Mouse (Mus musculus) lung, postnatal 0 days (tissue): ENCODE results near the gene Raver2. TPM values are rescaled to one million over a fixed set of nuclear protein-coding genes. Genes with fewer than 3 reads are reported as not detected.

Source experiments
- ATAC-seq: fragments of 200-750 bp; cut with Nextera tagmentation; 2 replicates; pipeline ENCODE4 v1.8.0; 2017; ENCODE audit warnings: moderate library complexity
- DNase-seq: peaks from one replicate; pipeline ENCODE4 v3.0.0-alpha.2; 2016; ENCODE audit warnings: low spot score
- H3K27ac ChIP-seq: fragments of 300-500 bp; sonication (generic); 2 replicates; pipeline ENCODE4 v1.5.1; 2014; ENCODE audit warnings: antibody characterized with exemption, mild to moderate bottlenecking, low read length, mixed read lengths
- H3K27me3 ChIP-seq: fragments of 300-500 bp; sonication (generic); replicated peaks from 2 replicates; pipeline ENCODE4 v1.6.1; 2014; ENCODE audit warnings: low read length, mixed read lengths; ENCODE audit not compliant: insufficient read depth
- H3K36me3 ChIP-seq: fragments of 300-500 bp; sonication (generic); 2 replicates; pipeline ENCODE4 v1.6.1; 2014; ENCODE audit warnings: low read length, mixed read lengths; ENCODE audit not compliant: insufficient read depth
- H3K4me1 ChIP-seq: fragments of 300-500 bp; sonication (generic); 2 replicates; pipeline ENCODE4 v1.6.1; 2014; ENCODE audit warnings: antibody characterized with exemption, low read depth, low read length, mixed read lengths; ENCODE audit not compliant: insufficient read depth
- H3K4me2 ChIP-seq: fragments of 300-500 bp; sonication (generic); replicated peaks from 2 replicates; pipeline ENCODE4 v1.6.1; 2014; ENCODE audit warnings: low read depth, mild to moderate bottlenecking, low read length, moderate library complexity, mixed read lengths
- H3K4me3 ChIP-seq: fragments of 300-500 bp; sonication (generic); 2 replicates; pipeline ENCODE4 v1.5.1; 2014; ENCODE audit warnings: low read depth, low read length
- H3K9ac ChIP-seq: fragments of 300-500 bp; sonication (generic); replicated peaks from 2 replicates; pipeline ENCODE4 v1.6.1; 2014; ENCODE audit warnings: low read depth, mild to moderate bottlenecking
- H3K9me3 ChIP-seq: fragments of 300-500 bp; sonication (generic); 2 replicates; pipeline ENCODE4 v1.6.1; 2016; ENCODE audit warnings: low read length, mixed read lengths
- CTCF ChIP-seq: IDR thresholded peaks from 2 replicates; pipeline ENCODE4 v1.5.1; 2016; ENCODE audit warnings: antibody characterized with exemption, mild to moderate bottlenecking
- EP300 ChIP-seq: IDR thresholded peaks from 2 replicates; pipeline ENCODE4 v1.6.1; 2016; ENCODE audit warnings: antibody characterized with exemption, mild to moderate bottlenecking, control low read depth
- WGBS: fragments of 180-500 bp; shearing (Covaris S2); extraction: QIAGEN DNeasy Blood & Tissue Kit; methylation state at CpG from one replicate; pipeline ENCODE4 v1.1.7; 2014; 5-methylcytosine and 5-hydroxymethylcytosine counted together
- polyA plus RNA-seq: library from polyadenylated mRNA; unstranded; fragments of >200 nt; fragmentation: Nextera tagmentation; extraction: Ambion mirVana; gene quantifications from 2 replicates; pipeline ENCODE4 v1.2.1, GENCODE M21; 2015

Raver2 gene
- polyA plus RNA-seq, 1 experiment from 2014 or later, result 13.0 TPM

- no peak overlapping the region for H3K9ac ChIP-seq
- ATAC-seq (no peak), DNase-seq (no peak)
- H3K4me2 ChIP-seq, result no peak overlapping the region
- no peaks in the 10 kb centered on the region for H3K9me3 ChIP-seq
- H3K4me3 ChIP-seq, result no peak overlapping the region
- H3K4me1 ChIP-seq, result no peaks in the 10 kb centered on the region
- no peaks in the 10 kb centered on the region for H3K27me3 ChIP-seq
- H3K36me3 ChIP-seq, result peaks cover 57% of the 10 kb centered on the region
- 59% methylated on average over 1 of the region's 1 CpGs for WGBS
- TF ChIP-seq EP300, result no peak
- no peak for TF ChIP-seq CTCF
- H3K27ac ChIP-seq, result no peak overlapping the region
These were observed 92.0 kb downstream of the Raver2 start for GRCm38 (mm10) chr4:101160821-101161220.

- DNase-seq (no peak), ATAC-seq (no peak)
- Histone ChIP-seq H3K36me3 (peaks cover 48% of the 10 kb centered on the region), H3K4me2 (no peak overlapping the region), H3K27me3 (no peaks in the 10 kb centered on the region), H3K4me3 (no peak overlapping the region), H3K9ac (no peak overlapping the region), H3K27ac (no peak overlapping the region), H3K9me3 (no peaks in the 10 kb centered on the region), H3K4me1 (no peaks in the 10 kb centered on the region)
- TF ChIP-seq CTCF, result no peak
- TF ChIP-seq EP300, result no peak
- 86% methylated on average over 2 of the region's 2 CpGs for WGBS
These were observed 95.4 kb downstream of the Raver2 start for GRCm38 (mm10) chr4:101164189-101164588.

GRCm38 (mm10) chr4:101164673-101165072, 95.9 kb downstream of the Raver2 start:
- no peaks in the 10 kb centered on the region for H3K9me3 ChIP-seq
- no peak for DNase-seq
- H3K4me1 ChIP-seq, result no peaks in the 10 kb centered on the region
- no peak overlapping the region for H3K9ac ChIP-seq
- peaks cover 45% of the 10 kb centered on the region for H3K36me3 ChIP-seq
- H3K4me2 ChIP-seq, result no peak overlapping the region
- no peak overlapping the region for H3K4me3 ChIP-seq
- ATAC-seq, result no peak
- 88% methylated on average over 2 of the region's 2 CpGs for WGBS
- H3K27ac ChIP-seq, result no peak overlapping the region
- H3K27me3 ChIP-seq, result no peaks in the 10 kb centered on the region
- no peak for TF ChIP-seq CTCF
- no peak for TF ChIP-seq EP300

GRCm38 (mm10) chr4:101165776-101166175, 97.0 kb downstream of the Raver2 start:
- H3K27me3 ChIP-seq, result no peaks in the 10 kb centered on the region
- peaks cover 41% of the 10 kb centered on the region for H3K36me3 ChIP-seq
- ATAC-seq, result no peak
- no peak overlapping the region for H3K4me2 ChIP-seq
- no peak overlapping the region for H3K9ac ChIP-seq
- H3K9me3 ChIP-seq, result no peaks in the 10 kb centered on the region
- TF ChIP-seq CTCF (no peak), EP300 (no peak)
- H3K27ac ChIP-seq, result no peak overlapping the region
- DNase-seq, result no peak
- H3K4me1 ChIP-seq, result no peaks in the 10 kb centered on the region
- H3K4me3 ChIP-seq, result no peak overlapping the region
- WGBS, result 82% methylated on average over 4 of the region's 4 CpGs

GRCm38 (mm10) chr4:101167777-101168176, 99.0 kb downstream of the Raver2 start:
- no peak overlapping the region for H3K27ac ChIP-seq
- no peak overlapping the region for H3K9ac ChIP-seq
- no peak overlapping the region for H3K4me3 ChIP-seq
- no peaks in the 10 kb centered on the region for H3K27me3 ChIP-seq
- no peaks in the 10 kb centered on the region for H3K4me1 ChIP-seq
- DNase-seq, result no peak
- TF ChIP-seq EP300, result no peak
- no peak for ATAC-seq
- no peaks in the 10 kb centered on the region for H3K9me3 ChIP-seq
- 86% methylated on average over 1 of the region's 1 CpGs for WGBS
- no peak overlapping the region for H3K4me2 ChIP-seq
- peaks cover 38% of the 10 kb centered on the region for H3K36me3 ChIP-seq

- WGBS, result 47% methylated on average over 6 of the region's 6 CpGs
- peak; percentile 59; the same call in 1 of the 2 replicates for ATAC-seq
- TF ChIP-seq EP300 (no peak), CTCF (peak; percentile 83)
These were observed 99.5 kb downstream of the Raver2 start for GRCm38 (mm10) chr4:101168189-101168778.

GRCm38 (mm10) chr4:101172738-101173137, 104.0 kb downstream of the Raver2 start:
- H3K27me3 ChIP-seq, result no peaks in the 10 kb centered on the region
- no peak overlapping the region for H3K4me3 ChIP-seq
- ATAC-seq (no peak), DNase-seq (peak; percentile 24)
- no peak overlapping the region for H3K9ac ChIP-seq
- H3K4me2 ChIP-seq, result no peak overlapping the region
- no peaks in the 10 kb centered on the region for H3K4me1 ChIP-seq
- peaks cover 40% of the 10 kb centered on the region for H3K36me3 ChIP-seq
- no peak overlapping the region for H3K27ac ChIP-seq
- no peak for TF ChIP-seq EP300
- TF ChIP-seq CTCF, result no peak
- H3K9me3 ChIP-seq, result no peaks in the 10 kb centered on the region
- 56% methylated on average over 2 of the region's 2 CpGs for WGBS

More at GRCm38 (mm10) chr4:101168189-101168778, 99.5 kb downstream of the Raver2 start:
- Histone ChIP-seq H3K4me2 (no peak overlapping the region), H3K9ac (no peak overlapping the region), H3K4me1 (no peaks in the 10 kb centered on the region), H3K27ac (no peak overlapping the region), H3K27me3 (no peaks in the 10 kb centered on the region), H3K36me3 (peaks cover 33% of the 10 kb centered on the region), H3K9me3 (no peaks in the 10 kb centered on the region), H3K4me3 (no peak overlapping the region)
- DNase-seq, result peak; percentile 67
